Mouse (Mus musculus) G1E (cell line): Measurements from ENCODE around the gene Sart3.

Experiments used
- CTCF ChIP-seq: IDR thresholded peaks from 2 replicates; pipeline ENCODE4 v1.5.1; 2012; ENCODE audit warnings: low read depth, low read length, inconsistent platforms, mixed read lengths
- GATA1 ChIP-seq: IDR thresholded peaks from 2 replicates; pipeline ENCODE4 v1.6.1; 2012; ENCODE audit warnings: borderline replicate concordance, low read length, inconsistent platforms, mixed read lengths
- POLR2AphosphoS5 ChIP-seq: IDR thresholded peaks from 2 replicates; pipeline ENCODE4 v1.6.1; 2012; ENCODE audit warnings: low read depth, low read length, inconsistent platforms; ENCODE audit not compliant: insufficient replicate concordance
- TAL1 ChIP-seq: conservative IDR thresholded peaks from 2 replicates; pipeline ENCODE4 v1.6.1; 2012; ENCODE audit warnings: low read depth, low read length, inconsistent platforms, mixed read lengths

DNA sequence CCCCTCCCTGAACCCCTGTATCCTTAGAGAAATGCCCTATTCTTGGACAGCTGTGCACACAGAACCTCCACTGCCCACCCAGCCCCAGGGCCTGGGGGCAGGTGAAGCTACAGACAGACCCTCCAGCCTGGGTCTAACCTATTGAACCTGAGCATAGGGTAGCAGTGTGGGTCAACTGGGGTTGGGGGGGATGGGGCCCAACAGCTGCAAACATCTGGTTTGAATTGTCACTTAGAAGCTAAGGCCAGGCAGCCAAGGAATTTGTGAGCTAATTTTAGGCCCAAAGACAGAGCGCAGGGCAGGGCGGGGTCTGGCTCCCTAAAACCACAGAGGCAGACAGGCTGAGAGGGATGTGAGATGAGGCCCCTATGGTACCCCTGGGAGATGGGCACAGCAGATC, 35.9 kb upstream of the Sart3 start:
- TF ChIP-seq CTCF, result no peak
- no peak for TF ChIP-seq GATA1
- TF ChIP-seq TAL1, result no peak
- TF ChIP-seq POLR2AphosphoS5, result no peak
